Mouse (Mus musculus) MEL (cell line): ENCODE data around the gene Zcchc24. TPM values are rescaled to one million over a fixed set of nuclear protein-coding genes. Genes with fewer than 3 reads are reported as not detected.

Source experiments
- DNase-seq: peaks from one replicate; pipeline ENCODE4 v3.0.0; 2011; ENCODE audit warnings: low read depth, low spot score
- H3K27ac ChIP-seq: 2 replicates; pipeline ENCODE4 v1.5.1; 2012; ENCODE audit warnings: low read depth, mild to moderate bottlenecking, control low read depth, low read length, moderate library complexity; ENCODE audit not compliant: control insufficient read depth
- H3K27me3 ChIP-seq, 2 experiments: fragments of 150-350 bp in 1 of 2; sonication (generic) in 1 of 2; 2 replicates each; pipeline ENCODE4 v1.6.1; 2012; ENCODE audit warnings: low read length in 2 of 2, mild to moderate bottlenecking in 2 of 2, improper control_type of control experiment in 1 of 2, moderate library complexity in 1 of 2; ENCODE audit not compliant: insufficient read depth in 2 of 2, control insufficient read depth in 1 of 2
- H3K36me3 ChIP-seq, 2 experiments: 2 replicates each; pipeline ENCODE4 v1.6.1; 2012 to 2014; ENCODE audit warnings: low read length in 2 of 2, improper control_type of control experiment in 1 of 2, inconsistent platforms in 1 of 2, mild to moderate bottlenecking in 1 of 2; ENCODE audit not compliant: insufficient read depth in 2 of 2, control insufficient read depth in 1 of 2
- H3K4me1 ChIP-seq, 2 experiments: fragments of 150-350 bp in 1 of 2; sonication (generic) in 1 of 2; 2 replicates each; pipeline ENCODE4 v1.6.1; 2012; ENCODE audit warnings: low read length in 2 of 2, improper control_type of control experiment in 1 of 2, mild to moderate bottlenecking in 1 of 2; ENCODE audit not compliant: insufficient read depth in 2 of 2, control insufficient read depth in 1 of 2
- H3K4me3 ChIP-seq, 2 experiments: fragments of 150-350 bp in 1 of 2; sonication (generic) in 1 of 2; 2 replicates each; pipeline ENCODE4 v1.5.1; 2012; ENCODE audit warnings: low read depth in 2 of 2, low read length in 2 of 2, mild to moderate bottlenecking in 2 of 2, moderate library complexity in 2 of 2, control low read depth in 1 of 2, improper control_type of control experiment in 1 of 2; ENCODE audit not compliant: control insufficient read depth in 1 of 2, insufficient read depth in 1 of 2
- H3K79me2 ChIP-seq: 2 replicates; pipeline ENCODE4 v1.6.1; 2012; ENCODE audit warnings: mild to moderate bottlenecking, low read length, moderate library complexity; ENCODE audit not compliant: control insufficient read depth, poor library complexity, insufficient read depth
- H3K9ac ChIP-seq: 2 replicates; pipeline ENCODE4 v1.6.1; 2012; ENCODE audit warnings: low read depth, mild to moderate bottlenecking, control low read depth, low read length, moderate library complexity; ENCODE audit not compliant: control insufficient read depth, poor library complexity, severe bottlenecking
- H3K9me3 ChIP-seq: fragments of 150-350 bp; sonication (generic); replicated peaks from 2 replicates; pipeline ENCODE4 v1.6.1; 2012; ENCODE audit warnings: mild to moderate bottlenecking, low read length, improper control_type of control experiment, moderate library complexity; ENCODE audit not compliant: insufficient read depth
- CHD1 ChIP-seq: IDR thresholded peaks from 2 replicates; pipeline ENCODE4 v1.6.1; 2012; ENCODE audit warnings: low read depth, mild to moderate bottlenecking, inconsistent platforms, low read length, improper control_type of control experiment
- CHD2 ChIP-seq: IDR thresholded peaks from 2 replicates; pipeline ENCODE4 v1.6.1; 2011; ENCODE audit warnings: low read length, improper control_type of control experiment
- CTCF ChIP-seq, 3 experiments: IDR thresholded peaks in 2 of 3; conservative IDR thresholded peaks in 1 of 3; 2 replicates each; pipeline ENCODE4 v1.5.1; 2011 to 2012; ENCODE audit warnings: low read length in 3 of 3, low read depth in 2 of 3, mild to moderate bottlenecking in 2 of 3, improper control_type of control experiment in 1 of 3, inconsistent platforms in 1 of 3, mixed read lengths in 1 of 3, moderate library complexity in 1 of 3; ENCODE audit not compliant: control insufficient read depth in 1 of 3, insufficient read depth in 1 of 3, poor library complexity in 1 of 3, severe bottlenecking in 1 of 3
- E2F4 ChIP-seq: IDR thresholded peaks from 2 replicates; pipeline ENCODE4 v1.6.1; 2011; ENCODE audit warnings: low read depth, low read length, improper control_type of control experiment, borderline replicate concordance
- EP300 ChIP-seq, 2 experiments: IDR thresholded peaks; 2 replicates each; pipeline ENCODE4 v1.6.1; 2011; ENCODE audit warnings: improper control_type of control experiment in 2 of 2, low read length in 2 of 2, low read depth in 1 of 2, mild to moderate bottlenecking in 1 of 2
- ETS1 ChIP-seq: IDR thresholded peaks from 2 replicates; pipeline ENCODE4 v1.6.1; 2012; ENCODE audit warnings: low read depth, mild to moderate bottlenecking, inconsistent platforms, low read length, improper control_type of control experiment, moderate library complexity
- GABPA ChIP-seq: IDR thresholded peaks from 2 replicates; pipeline ENCODE4 v1.6.1; 2012; ENCODE audit warnings: low read depth, mild to moderate bottlenecking, inconsistent platforms, low read length, improper control_type of control experiment, moderate library complexity
- GATA1 ChIP-seq: IDR thresholded peaks from 2 replicates; pipeline ENCODE4 v1.6.1; 2011; ENCODE audit warnings: low read depth, low read length, improper control_type of control experiment
- HCFC1 ChIP-seq: IDR thresholded peaks from 2 replicates; pipeline ENCODE4 v1.6.1; 2012; ENCODE audit warnings: low read depth, mild to moderate bottlenecking, inconsistent platforms, low read length, improper control_type of control experiment, moderate library complexity
- JUND ChIP-seq: IDR thresholded peaks from 2 replicates; pipeline ENCODE4 v1.6.1; 2011; ENCODE audit warnings: low read depth, mild to moderate bottlenecking, improper control_type of control experiment, low read length
- KAT2A ChIP-seq: conservative IDR thresholded peaks from 2 replicates; pipeline ENCODE4 v1.6.1; 2012; ENCODE audit warnings: low read depth, low read length, improper control_type of control experiment, inconsistent platforms
- MAX ChIP-seq: IDR thresholded peaks from 2 replicates; pipeline ENCODE4 v1.6.1; 2011; ENCODE audit warnings: low read length, improper control_type of control experiment
- MAZ ChIP-seq: IDR thresholded peaks from 2 replicates; pipeline ENCODE4 v1.6.1; 2012; ENCODE audit warnings: low read depth, mild to moderate bottlenecking, inconsistent platforms, low read length, improper control_type of control experiment
- MEF2A ChIP-seq: IDR thresholded peaks from 2 replicates; pipeline ENCODE4 v1.6.1; 2014; ENCODE audit warnings: low read depth, mild to moderate bottlenecking, inconsistent platforms, low read length, improper control_type of control experiment; ENCODE audit not compliant: poor library complexity, insufficient replicate concordance, severe bottlenecking; ENCODE audit errors: extremely low read depth
- MXI1 ChIP-seq: IDR thresholded peaks from 2 replicates; pipeline ENCODE4 v1.6.1; 2011; ENCODE audit warnings: mild to moderate bottlenecking, low read depth, low read length, improper control_type of control experiment
- MYB ChIP-seq: IDR thresholded peaks from 2 replicates; pipeline ENCODE4 v1.6.1; 2011; ENCODE audit warnings: mild to moderate bottlenecking, low read depth, low read length, improper control_type of control experiment
- MYC ChIP-seq: IDR thresholded peaks from 2 replicates; pipeline ENCODE4 v1.6.1; 2011; ENCODE audit warnings: low read depth, mild to moderate bottlenecking, low read length, improper control_type of control experiment, moderate library complexity
- NELFE ChIP-seq: IDR thresholded peaks from 2 replicates; pipeline ENCODE4 v1.6.1; 2011; ENCODE audit warnings: low read depth, low read length, improper control_type of control experiment
- NRF1 ChIP-seq: IDR thresholded peaks from 2 replicates; pipeline ENCODE4 v1.6.1; 2014; ENCODE audit warnings: low read depth, mild to moderate bottlenecking, inconsistent platforms, low read length, improper control_type of control experiment, moderate library complexity; ENCODE audit not compliant: poor library complexity, insufficient read depth, severe bottlenecking
- RAD21 ChIP-seq: IDR thresholded peaks from 2 replicates; pipeline ENCODE4 v1.6.1; 2011; ENCODE audit warnings: mild to moderate bottlenecking, low read depth, low read length, improper control_type of control experiment
- RCOR1 ChIP-seq: IDR thresholded peaks from 2 replicates; pipeline ENCODE4 v1.6.1; 2012; ENCODE audit warnings: low read depth, mild to moderate bottlenecking, inconsistent platforms, low read length, improper control_type of control experiment
- UBTF ChIP-seq: IDR thresholded peaks from 2 replicates; pipeline ENCODE4 v1.6.1; 2012; ENCODE audit warnings: low read depth, mild to moderate bottlenecking, inconsistent platforms, low read length, improper control_type of control experiment, moderate library complexity, borderline replicate concordance; ENCODE audit not compliant: insufficient read depth
- USF1 ChIP-seq: IDR thresholded peaks from 2 replicates; pipeline ENCODE4 v1.6.1; 2014; ENCODE audit warnings: low read depth, mild to moderate bottlenecking, inconsistent platforms, low read length, improper control_type of control experiment, moderate library complexity
- ZC3H11A ChIP-seq: IDR thresholded peaks from 2 replicates; pipeline ENCODE4 v1.6.1; 2012; ENCODE audit warnings: low read depth, mild to moderate bottlenecking, inconsistent platforms, low read length, improper control_type of control experiment
- ZMIZ1 ChIP-seq: IDR thresholded peaks from 2 replicates; pipeline ENCODE4 v1.6.1; 2012; ENCODE audit warnings: low read depth, mild to moderate bottlenecking, inconsistent platforms, low read length, improper control_type of control experiment, moderate library complexity
- polyA plus RNA-seq, 2 experiments: library from polyadenylated mRNA; stranded (reverse) in 1 of 2; unstranded in 1 of 2; fragments of >175 nt in 1 of 2; fragments of >200 nt in 1 of 2; gene quantifications; 2 replicates each; pipeline versions ENCODE4 v1.2.1 to v1.2.4; 2012; ENCODE audit warnings: low replicate concordance in 2 of 2, low read depth in 1 of 2; ENCODE audit not compliant: insufficient read length in 2 of 2, insufficient read depth in 1 of 2, missing spikeins in 1 of 2
- total RNA-seq: library from RNA; depleted of rRNA; stranded (reverse); fragments of 300-350 nt; gene quantifications from 2 replicates; pipeline ENCODE4 v1.2.3, GENCODE M21; 2012

The Zcchc24 gene
- total and polyA plus RNA-seq, 3 experiments = 2.3 to 8.7 TPM; not detected in 1

- TF ChIP-seq GATA1 (peak; percentile 55; the same call in 1 of the 2 replicates), MYC (no peak), MAX (peak; percentile 60; the same call in 1 of the 2 replicates), ZC3H11A (no peak), RAD21 (no peak), RCOR1 (peak; percentile 47; the same call in 1 of the 2 replicates), ZMIZ1 (no peak), MAZ (no peak), CTCF (IDR thresholded peaks at IDR 0.05 in 2 of 3, conservative IDR thresholded peaks at IDR 0.05 in 1 of 3; ENCODE audit: control insufficient read depth in 1 of 3, insufficient read depth in 1 of 3, low read depth in 2 of 3, low read length in 3 of 3, poor library complexity in 1 of 3, severe bottlenecking in 1 of 3) (no peak), KAT2A (no peak), CHD1 (0 out of 2 replicates have a peak, but pooled peaks have one; percentile 16), GABPA (no peak), UBTF (no peak), CHD2 (no peak)
Observed at GRCm38 (mm10) chr14:25695059-25695458, 73.8 kb downstream of the Zcchc24 start (continued).

GRCm38 (mm10) chr14:25694569-25694897 lies 74.3 kb downstream of the Zcchc24 start:
- Histone ChIP-seq H3K36me3 (peaks cover 0 to 9% of the 10 kb centered on the region in 2 experiments; a peak in 2 of 4 replicates), H3K79me2 (peaks cover 20% of the 10 kb centered on the region), H3K9me3 (no peaks in the 10 kb centered on the region), H3K4me3 (peak overlapping the region; percentile 66 to 74), H3K27ac (peak overlapping the region; percentile 33), H3K27me3 (no peaks in the 10 kb centered on the region), H3K4me1 (peaks cover 3 to 18% of the 10 kb centered on the region in 2 experiments; a peak in 3 of 4 replicates), H3K9ac (peak overlapping the region; percentile 94)
- DNase-seq = peak; percentile 53
- TF ChIP-seq HCFC1 (no peak), MYB (no peak), CHD1 (0 out of 2 replicates have a peak, but pooled peaks have one; percentile 10), ZC3H11A (no peak), MAX (no peak), CHD2 (no peak), USF1 (peak; percentile 67), NELFE (no peak), ETS1 (no peak), MXI1 (peak; percentile 85), MEF2A (no peak), JUND (no peak), EP300 (IDR thresholded peaks at IDR 0.05; ENCODE audit: low read depth in 1 of 2, low read length in 2 of 2) (no peak), NRF1 (no peak), E2F4 (no peak), RCOR1 (no peak)
